Mouse (Mus musculus): ENCODE results near the gene Bbs9. TPM values are rescaled to one million over a fixed set of nuclear protein-coding genes. Genes with fewer than 3 reads are reported as not detected.

Gene Bbs9
- polyA plus RNA-seq, 1 experiment from 2014 or later = 15.9 TPM

- Histone ChIP-seq H3K36me3 (no peaks in the 10 kb centered on the region), H3K4me2 (replicated peaks) (no peak overlapping the region), H3K4me3 (no peak overlapping the region), H3K9ac (no peak overlapping the region), H3K9me3 (no peaks in the 10 kb centered on the region), H3K27me3 (no peaks in the 10 kb centered on the region), H3K27ac (no peak overlapping the region), H3K4me1 (no peaks in the 10 kb centered on the region; the same call in 1 of the 2 replicates)
- no peak for ATAC-seq (ENCODE audit: low FRiP score, low read depth)
- 92% methylated on average over 1 of the region's 1 CpGs for WGBS
These were observed 175.3 kb downstream of the Bbs9 start for GRCm38 (mm10) chr9:22650781-22651180.

GRCm38 (mm10) chr9:22651619-22652018 lies 176.1 kb downstream of the Bbs9 start:
- Histone ChIP-seq H3K4me2 (replicated peaks) (no peak overlapping the region), H3K27me3 (no peaks in the 10 kb centered on the region), H3K36me3 (no peaks in the 10 kb centered on the region), H3K9ac (no peak overlapping the region), H3K4me1 (no peaks in the 10 kb centered on the region; the same call in 1 of the 2 replicates), H3K9me3 (no peaks in the 10 kb centered on the region), H3K27ac (no peak overlapping the region), H3K4me3 (no peak overlapping the region)
- WGBS = 76% methylated on average over 3 of the region's 3 CpGs
- no peak for ATAC-seq (ENCODE audit: low FRiP score, low read depth)

- no peaks in the 10 kb centered on the region for H3K36me3 ChIP-seq
- H3K27me3 ChIP-seq = no peaks in the 10 kb centered on the region
- no peak overlapping the region for H3K4me3 ChIP-seq
- H3K4me2 ChIP-seq (replicated peaks) = no peak overlapping the region
- no peaks in the 10 kb centered on the region for H3K9me3 ChIP-seq
- WGBS = 79% methylated on average over 11 of the region's 11 CpGs
- H3K9ac ChIP-seq = no peak overlapping the region
- H3K27ac ChIP-seq = no peak overlapping the region
- no peak for ATAC-seq (ENCODE audit: low FRiP score, low read depth)
- no peaks in the 10 kb centered on the region; the same call in 1 of the 2 replicates for H3K4me1 ChIP-seq
These were observed 179.3 kb downstream of the Bbs9 start for GRCm38 (mm10) chr9:22654726-22655393.

GRCm38 (mm10) chr9:22657216-22657615 lies 181.7 kb downstream of the Bbs9 start:
- Histone ChIP-seq H3K4me2 (replicated peaks) (no peak overlapping the region), H3K4me3 (no peak overlapping the region), H3K27ac (no peak overlapping the region), H3K36me3 (no peaks in the 10 kb centered on the region), H3K4me1 (no peaks in the 10 kb centered on the region; the same call in 1 of the 2 replicates), H3K9me3 (no peaks in the 10 kb centered on the region), H3K27me3 (no peaks in the 10 kb centered on the region), H3K9ac (no peak overlapping the region)
- 91% methylated on average over 5 of the region's 5 CpGs for WGBS
- no peak for ATAC-seq (ENCODE audit: low FRiP score, low read depth)

DNA sequence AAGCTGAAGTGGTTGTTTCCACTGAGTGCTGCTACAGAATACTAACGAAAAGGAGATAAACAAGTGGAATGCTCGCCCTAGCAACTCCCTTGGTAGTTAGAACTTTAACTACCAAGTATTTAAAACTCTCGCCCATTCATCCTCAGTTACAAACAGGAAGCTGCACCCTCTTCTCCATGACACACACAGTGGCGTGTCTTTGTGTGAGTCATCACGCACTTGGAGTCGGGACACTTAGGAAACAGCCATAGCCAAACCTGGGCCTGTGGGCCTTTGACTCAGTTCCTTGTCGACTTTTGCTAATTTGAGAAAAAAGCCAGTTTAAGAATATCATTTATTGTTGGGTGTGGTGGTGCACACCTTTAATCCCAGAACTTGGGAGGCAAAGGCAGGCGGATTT lies 189.6 kb downstream of the Bbs9 start:
- H3K4me3 ChIP-seq = no peak overlapping the region
- no peak overlapping the region for H3K4me2 ChIP-seq (replicated peaks)
- H3K9ac ChIP-seq = no peak overlapping the region
- H3K27ac ChIP-seq = no peak overlapping the region
- WGBS = 85% methylated on average over 8 of the region's 8 CpGs
- ATAC-seq (ENCODE audit: low FRiP score, low read depth) = no peak
- H3K27me3 ChIP-seq = no peaks in the 10 kb centered on the region
- H3K4me1 ChIP-seq = no peaks in the 10 kb centered on the region
- H3K36me3 ChIP-seq = no peaks in the 10 kb centered on the region
- no peaks in the 10 kb centered on the region for H3K9me3 ChIP-seq

DNA sequence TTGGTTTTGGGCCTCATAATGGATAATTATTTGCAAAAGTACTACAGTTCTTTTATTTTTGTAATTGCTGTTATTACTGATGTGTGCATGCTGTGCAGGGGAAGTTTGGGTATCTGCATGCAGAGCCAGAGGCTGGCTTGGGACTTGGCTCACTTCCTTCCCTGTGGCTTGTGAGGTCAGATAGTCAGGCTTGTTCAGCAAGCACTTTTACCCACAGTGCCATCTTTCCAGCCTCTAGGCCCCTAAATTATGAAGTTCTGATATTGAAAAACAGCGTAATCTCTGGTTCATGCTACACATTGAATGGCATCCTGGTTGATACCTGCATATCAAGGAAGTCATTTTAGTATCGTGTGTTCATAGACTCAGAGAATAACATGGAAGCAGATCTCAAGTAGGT lies 197.4 kb downstream of the Bbs9 start:
- Histone ChIP-seq H3K4me3 (no peak overlapping the region), H3K4me1 (no peaks in the 10 kb centered on the region), H3K36me3 (no peaks in the 10 kb centered on the region; the same call in 1 of the 2 replicates), H3K9ac (no peak overlapping the region), H3K9me3 (no peaks in the 10 kb centered on the region), H3K27me3 (0 out of 2 replicates have a peak, but pooled peaks cover under 1% of the 10 kb centered on the region), H3K27ac (no peak overlapping the region), H3K4me2 (replicated peaks) (no peak overlapping the region)
- 85% methylated on average over 2 of the region's 2 CpGs for WGBS
- no peak for ATAC-seq (ENCODE audit: low FRiP score, low read depth)

DNA sequence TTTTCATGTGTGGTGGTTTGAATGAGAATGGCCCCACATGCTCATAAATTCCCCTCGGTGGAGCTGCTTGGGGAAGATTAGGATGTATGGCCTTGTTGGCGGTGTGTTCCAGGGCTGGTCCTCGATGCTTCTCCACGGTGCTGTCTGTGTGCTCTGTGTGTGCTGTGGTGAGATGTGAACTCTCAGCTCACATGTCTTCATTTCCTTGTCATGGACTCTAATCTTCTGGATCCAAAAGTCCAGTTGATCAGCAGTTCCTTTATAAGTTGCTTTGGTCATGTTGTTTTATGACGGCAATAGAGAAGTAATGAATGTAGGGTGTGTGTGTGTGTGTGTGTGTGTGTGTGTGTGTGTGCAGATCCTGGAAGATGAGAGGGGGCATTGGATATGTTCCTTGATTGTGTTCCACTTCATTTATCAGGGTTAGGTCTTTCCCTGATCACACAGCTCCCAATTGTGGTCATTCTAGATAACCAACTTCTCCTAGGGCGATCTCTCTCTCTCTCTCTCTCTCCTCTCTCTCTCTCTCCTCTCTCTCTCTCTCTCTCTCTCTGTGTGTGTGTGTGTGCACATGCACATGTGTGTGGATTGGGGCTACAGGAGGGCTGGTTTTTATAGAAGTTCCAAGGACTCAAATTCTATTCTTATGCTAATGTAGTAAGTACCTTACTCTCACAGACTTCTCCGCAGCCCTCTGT lies 201.8 kb downstream of the Bbs9 start:
- H3K27ac ChIP-seq = no peak overlapping the region
- 0 out of 2 replicates have a peak, but pooled peaks cover 2% of the 10 kb centered on the region for H3K27me3 ChIP-seq
- H3K4me3 ChIP-seq = no peak overlapping the region
- H3K9me3 ChIP-seq = no peaks in the 10 kb centered on the region
- no peak for ATAC-seq (ENCODE audit: low FRiP score, low read depth)
- no peak overlapping the region for H3K4me2 ChIP-seq (replicated peaks)
- WGBS = 84% methylated on average over 7 of the region's 7 CpGs
- H3K4me1 ChIP-seq = no peaks in the 10 kb centered on the region
- no peak overlapping the region for H3K9ac ChIP-seq
- no peaks in the 10 kb centered on the region for H3K36me3 ChIP-seq

GRCm38 (mm10) chr9:22677997-22678396 lies 202.5 kb downstream of the Bbs9 start:
- H3K9me3 ChIP-seq = no peaks in the 10 kb centered on the region
- 0 out of 2 replicates have a peak, but pooled peaks cover 2% of the 10 kb centered on the region for H3K27me3 ChIP-seq
- H3K4me2 ChIP-seq (replicated peaks) = no peak overlapping the region
- H3K36me3 ChIP-seq = no peaks in the 10 kb centered on the region
- WGBS = 83% methylated on average over 4 of the region's 4 CpGs
- no peak overlapping the region for H3K9ac ChIP-seq
- no peak for ATAC-seq (ENCODE audit: low FRiP score, low read depth)
- H3K27ac ChIP-seq = no peak overlapping the region
- no peaks in the 10 kb centered on the region for H3K4me1 ChIP-seq
- H3K4me3 ChIP-seq = no peak overlapping the region

DNA sequence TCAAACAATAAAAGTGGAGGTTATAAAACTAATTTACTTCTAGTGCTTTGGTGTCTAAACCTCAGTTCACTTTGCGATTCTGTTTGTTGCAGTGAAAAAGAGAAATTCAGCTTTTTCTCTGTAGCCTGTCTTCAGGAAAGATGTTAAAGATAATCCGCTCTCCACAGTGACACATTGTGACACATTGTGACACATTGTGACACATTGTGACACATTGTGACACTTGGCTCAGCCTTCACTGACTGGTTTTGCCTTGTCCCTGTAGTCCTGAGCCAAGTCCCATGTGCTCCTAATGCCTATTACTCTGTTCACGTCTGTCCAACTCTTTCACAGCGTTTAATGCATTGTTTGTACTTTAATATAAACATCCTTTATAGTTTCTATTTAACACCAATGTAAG lies 203.0 kb downstream of the Bbs9 start:
- Histone ChIP-seq H3K9me3 (no peaks in the 10 kb centered on the region), H3K9ac (no peak overlapping the region), H3K36me3 (no peaks in the 10 kb centered on the region), H3K27me3 (0 out of 2 replicates have a peak, but pooled peaks cover 2% of the 10 kb centered on the region), H3K4me2 (replicated peaks) (no peak overlapping the region), H3K4me1 (no peaks in the 10 kb centered on the region), H3K27ac (no peak overlapping the region), H3K4me3 (no peak overlapping the region)
- 87% methylated on average over 4 of the region's 4 CpGs for WGBS
- ATAC-seq (ENCODE audit: low FRiP score, low read depth) = no peak

DNA sequence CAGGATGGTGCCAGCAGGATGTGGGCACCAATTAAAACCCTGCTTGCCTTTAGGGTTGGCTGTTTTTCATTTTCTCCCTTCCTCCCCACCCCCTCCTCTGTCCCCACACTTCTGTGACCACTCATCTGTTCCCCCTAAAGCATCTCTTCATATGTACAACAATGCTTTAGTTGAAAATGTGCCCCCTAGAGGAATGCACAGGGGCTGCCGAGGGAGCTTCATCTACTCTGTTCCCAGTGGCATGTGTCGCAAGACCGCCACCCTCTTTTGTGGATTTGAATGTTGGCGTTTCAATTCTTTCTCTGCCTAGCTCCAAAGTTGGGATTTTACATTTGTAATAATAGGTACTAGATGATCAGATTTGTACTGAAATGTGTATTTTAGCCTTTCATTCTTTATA lies 204.0 kb downstream of the Bbs9 start:
- no peak for ATAC-seq (ENCODE audit: low FRiP score, low read depth)
- Histone ChIP-seq H3K4me1 (peaks cover 5% of the 10 kb centered on the region; the same call in 1 of the 2 replicates), H3K27me3 (0 out of 2 replicates have a peak, but pooled peaks cover 2% of the 10 kb centered on the region), H3K36me3 (no peaks in the 10 kb centered on the region), H3K4me3 (no peak overlapping the region), H3K4me2 (replicated peaks) (no peak overlapping the region), H3K9me3 (no peaks in the 10 kb centered on the region), H3K9ac (no peak overlapping the region), H3K27ac (no peak overlapping the region)
- 90% methylated on average over 4 of the region's 4 CpGs for WGBS

GRCm38 (mm10) chr9:22680031-22680430 lies 204.5 kb downstream of the Bbs9 start:
- H3K9ac ChIP-seq = no peak overlapping the region
- H3K27ac ChIP-seq = no peak overlapping the region
- no peak overlapping the region for H3K4me2 ChIP-seq (replicated peaks)
- no peaks in the 10 kb centered on the region for H3K36me3 ChIP-seq
- H3K4me3 ChIP-seq = no peak overlapping the region
- H3K4me1 ChIP-seq = peaks cover 5% of the 10 kb centered on the region; the same call in 1 of the 2 replicates
- 0 out of 2 replicates have a peak, but pooled peaks cover 2% of the 10 kb centered on the region for H3K27me3 ChIP-seq
- no peak for ATAC-seq (ENCODE audit: low FRiP score, low read depth)
- WGBS = 84% methylated on average over 12 of the region's 12 CpGs
- no peaks in the 10 kb centered on the region for H3K9me3 ChIP-seq

DNA sequence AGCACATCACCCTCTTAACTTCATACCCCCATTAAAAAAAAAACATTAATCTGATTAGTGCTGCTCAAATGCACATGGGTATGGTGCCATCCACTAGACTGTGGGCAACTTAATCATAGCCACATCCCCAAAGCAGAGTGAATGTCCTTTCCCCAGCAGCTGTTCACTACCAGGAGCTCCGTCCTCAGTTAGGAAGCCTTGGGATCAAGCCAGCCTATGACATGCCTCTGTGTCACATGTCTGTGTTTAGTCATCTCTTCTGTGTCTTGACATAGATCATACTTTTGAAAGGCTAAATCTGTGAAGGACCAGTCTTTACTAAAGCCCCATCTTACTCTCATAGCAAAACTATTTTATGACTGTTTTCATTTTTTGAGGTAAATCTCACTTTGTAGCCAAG lies 205.0 kb downstream of the Bbs9 start:
- H3K27me3 ChIP-seq = 0 out of 2 replicates have a peak, but pooled peaks cover 2% of the 10 kb centered on the region
- H3K4me3 ChIP-seq = no peak overlapping the region
- H3K27ac ChIP-seq = no peak overlapping the region
- H3K9me3 ChIP-seq = no peaks in the 10 kb centered on the region
- H3K9ac ChIP-seq = no peak overlapping the region
- no peaks in the 10 kb centered on the region for H3K36me3 ChIP-seq
- peaks cover 5% of the 10 kb centered on the region; the same call in 1 of the 2 replicates for H3K4me1 ChIP-seq
- WGBS = 74% methylated on average over 1 of the region's 1 CpGs
- no peak for ATAC-seq (ENCODE audit: low FRiP score, low read depth)
- no peak overlapping the region for H3K4me2 ChIP-seq (replicated peaks)

All from limb, embryonic 13.5 days (tissue).